Mouse (Mus musculus): ENCODE measurements around the gene Zbtb7a. TPM values are rescaled to one million over a fixed set of nuclear protein-coding genes. Genes with fewer than 3 reads are reported as not detected.
A peak's percentile ranks its signal among the peaks of the same experiment; 100 is the strongest.

Zbtb7a gene
- polyA plus RNA-seq, 1 experiment from 2014 or later = 94.1 TPM

DNA sequence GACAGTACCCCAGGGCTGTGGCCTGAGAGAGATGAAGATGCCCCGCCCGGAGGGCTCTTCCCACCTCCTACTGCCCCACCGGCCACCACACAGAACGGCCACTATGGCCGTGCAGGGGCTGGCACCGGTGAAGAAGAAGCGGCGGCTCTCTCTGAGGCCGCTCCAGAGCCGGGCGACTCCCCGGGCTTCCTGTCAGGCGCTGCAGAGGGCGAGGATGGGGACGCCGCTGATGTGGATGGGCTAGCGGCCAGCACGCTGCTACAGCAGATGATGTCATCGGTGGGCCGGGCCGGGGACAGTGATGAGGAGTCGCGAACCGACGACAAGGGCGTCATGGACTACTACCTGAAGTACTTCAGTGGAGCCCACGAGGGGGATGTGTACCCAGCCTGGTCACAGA is 9.6 kb downstream of the Zbtb7a start:
- H3K4me1 ChIP-seq (replicated peaks; ENCODE audit: control insufficient read depth, insufficient read depth) = peaks cover 9% of the 10 kb centered on the region
- DNase-seq (ENCODE audit: low spot score) (no peak), ATAC-seq (ENCODE audit: low FRiP score, low TSS enrichment) (no peak)
- peak overlapping the region; percentile 88 for H3K27ac ChIP-seq (replicated peaks)
- peaks cover 34% of the 10 kb centered on the region for H3K36me3 ChIP-seq (ENCODE audit: control insufficient read depth, insufficient read depth, low read length)
- TF ChIP-seq EP300 (optimal IDR thresholded peaks at IDR 0.05) = no peak
- TF ChIP-seq CTCF (IDR thresholded peaks at IDR 0.05; ENCODE audit: low read depth) = no peak
- H3K27me3 ChIP-seq (ENCODE audit: control insufficient read depth, insufficient read depth, low read length) = no peaks in the 10 kb centered on the region
- H3K4me3 ChIP-seq (ENCODE audit: low read depth, low read length) = no peak overlapping the region
- H3K9me3 ChIP-seq (ENCODE audit: control insufficient read depth, low read length) = no peaks in the 10 kb centered on the region
- H3K4me2 ChIP-seq (replicated peaks; ENCODE audit: low read depth) = no peak overlapping the region
- 78% methylated on average over 16 of the region's 27 CpGs for WGBS
- no peak overlapping the region for H3K9ac ChIP-seq (ENCODE audit: low read length)

DNA sequence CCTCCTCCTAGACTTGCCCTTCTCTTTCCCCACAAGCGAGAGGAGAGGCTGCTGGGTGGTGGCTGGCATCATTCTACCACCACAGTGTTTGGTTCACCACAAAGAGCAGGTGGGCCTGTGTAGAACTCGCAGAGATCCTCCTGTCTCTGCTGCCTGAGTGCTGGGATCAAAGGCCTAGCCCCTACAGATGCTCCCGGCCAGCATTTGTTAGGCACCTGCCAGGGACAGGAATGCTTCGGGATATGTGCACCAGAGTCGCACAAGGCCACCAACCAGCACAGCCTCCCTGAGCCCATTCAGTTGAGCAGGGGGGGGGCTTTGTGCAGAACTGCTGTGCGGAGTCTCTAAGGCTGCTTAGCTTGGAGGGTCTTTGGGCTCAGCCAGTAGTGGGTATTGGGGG is 10.3 kb downstream of the Zbtb7a start:
- peak; percentile 32 for DNase-seq (ENCODE audit: low spot score)

DNA sequence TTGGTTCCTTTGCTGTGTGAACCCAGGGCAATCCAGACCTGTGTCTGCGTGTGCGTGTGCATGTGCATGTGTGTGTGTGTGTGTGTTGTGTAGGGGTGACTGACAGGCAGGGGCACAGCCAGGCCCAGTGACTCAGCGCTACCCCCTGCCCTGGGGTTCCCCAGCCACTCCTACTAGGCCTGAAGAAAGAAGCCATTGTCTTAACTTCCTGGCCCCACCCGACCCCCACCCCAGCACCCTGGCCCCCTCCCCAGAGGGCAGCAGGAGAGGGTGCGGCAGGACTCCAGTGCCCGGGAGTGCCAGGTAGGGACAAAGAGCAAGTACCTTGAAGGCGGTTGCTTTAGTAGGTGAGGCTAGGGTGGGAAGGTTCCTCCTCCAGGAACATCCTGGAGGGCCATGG is 10.8 kb downstream of the Zbtb7a start:
- peaks cover 38% of the 10 kb centered on the region for H3K36me3 ChIP-seq (ENCODE audit: control insufficient read depth, insufficient read depth, low read length)
- 56% methylated on average over 7 of the region's 7 CpGs for WGBS
- TF ChIP-seq EP300 (optimal IDR thresholded peaks at IDR 0.05) = no peak
- TF ChIP-seq CTCF (IDR thresholded peaks at IDR 0.05; ENCODE audit: low read depth) = no peak
- H3K4me2 ChIP-seq (replicated peaks; ENCODE audit: low read depth) = peak overlapping the region; percentile 44
- H3K4me3 ChIP-seq (ENCODE audit: low read depth, low read length) = no peak overlapping the region
- H3K9me3 ChIP-seq (ENCODE audit: control insufficient read depth, low read length) = no peaks in the 10 kb centered on the region
- peak; percentile 73 for ATAC-seq (ENCODE audit: low FRiP score, low TSS enrichment)
- H3K27me3 ChIP-seq (ENCODE audit: control insufficient read depth, insufficient read depth, low read length) = no peaks in the 10 kb centered on the region
- DNase-seq (ENCODE audit: low spot score) = peak; percentile 88
- peaks cover 6% of the 10 kb centered on the region for H3K4me1 ChIP-seq (replicated peaks; ENCODE audit: control insufficient read depth, insufficient read depth)
- peak overlapping the region; percentile 88 for H3K27ac ChIP-seq (replicated peaks)
- H3K9ac ChIP-seq (ENCODE audit: low read length) = peak overlapping the region; percentile 41

More for the DNA sequence above, 10.3 kb downstream of the Zbtb7a start:
- TF ChIP-seq CTCF (IDR thresholded peaks at IDR 0.05; ENCODE audit: low read depth) = no peak
- TF ChIP-seq EP300 (optimal IDR thresholded peaks at IDR 0.05) = no peak
- Histone ChIP-seq H3K4me1 (replicated peaks; ENCODE audit: control insufficient read depth, insufficient read depth) (peaks cover 9% of the 10 kb centered on the region), H3K4me2 (replicated peaks; ENCODE audit: low read depth) (peak overlapping the region; percentile 44; the same call in 1 of the 2 replicates), H3K27me3 (ENCODE audit: control insufficient read depth, insufficient read depth, low read length) (no peaks in the 10 kb centered on the region), H3K9ac (ENCODE audit: low read length) (no peak overlapping the region; the same call in 1 of the 2 replicates), H3K36me3 (ENCODE audit: control insufficient read depth, insufficient read depth, low read length) (peaks cover 36% of the 10 kb centered on the region), H3K27ac (replicated peaks) (peak overlapping the region; percentile 88), H3K4me3 (ENCODE audit: low read depth, low read length) (no peak overlapping the region), H3K9me3 (ENCODE audit: control insufficient read depth, low read length) (no peaks in the 10 kb centered on the region)
- ATAC-seq (ENCODE audit: low FRiP score, low TSS enrichment) = no peak
- 77% methylated on average over 6 of the region's 6 CpGs for WGBS

DNA sequence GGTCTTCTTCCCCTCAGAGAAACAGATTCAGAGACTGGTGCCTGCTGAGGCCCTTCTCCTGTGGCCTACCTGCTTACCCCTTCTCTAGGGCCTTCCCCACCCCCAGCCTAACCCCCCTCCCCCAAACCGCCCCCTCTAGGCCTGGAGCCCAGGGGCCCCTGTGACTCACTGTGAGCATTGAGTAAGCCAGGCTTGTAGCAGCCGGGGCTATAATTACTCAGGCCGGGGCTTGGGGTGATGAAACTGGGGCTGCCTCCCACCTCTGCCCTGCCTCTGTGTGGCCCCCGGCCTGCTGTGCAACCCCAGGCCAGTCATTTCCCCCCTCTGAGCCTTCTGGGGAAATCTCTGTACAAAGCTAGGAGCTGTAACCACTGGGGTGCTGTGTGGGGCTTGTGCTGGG is 11.3 kb downstream of the Zbtb7a start:
- ATAC-seq (ENCODE audit: low FRiP score, low TSS enrichment) (peak; percentile 4; the same call in 1 of the 2 replicates), DNase-seq (ENCODE audit: low spot score) (peak; percentile 46)

DNA sequence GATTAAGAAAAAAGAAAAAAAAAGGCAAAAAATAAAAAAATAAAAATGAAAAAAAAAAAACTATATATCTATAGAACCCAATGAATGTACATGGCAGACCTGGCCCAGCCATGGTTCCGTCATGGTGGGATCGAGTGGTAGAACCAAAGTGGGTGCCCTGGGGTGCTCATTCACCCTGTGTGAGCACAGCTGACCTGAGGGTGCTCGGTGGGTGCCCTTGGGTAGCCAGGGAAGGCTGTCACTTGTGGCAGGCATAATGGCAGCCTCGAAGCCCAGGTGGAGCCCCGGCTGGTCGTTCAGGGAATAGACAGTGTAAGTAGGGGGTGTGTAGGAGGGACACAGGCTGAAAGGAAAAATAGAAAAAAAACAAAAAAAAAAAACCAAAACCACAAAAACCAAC is 16.2 kb downstream of the Zbtb7a start:
- H3K27ac ChIP-seq (replicated peaks) = no peak overlapping the region
- no peak overlapping the region for H3K4me2 ChIP-seq (replicated peaks; ENCODE audit: low read depth)
- ATAC-seq (ENCODE audit: low FRiP score, low TSS enrichment) = no peak
- no peak overlapping the region for H3K9ac ChIP-seq (ENCODE audit: low read length)
- no peaks in the 10 kb centered on the region for H3K4me1 ChIP-seq (replicated peaks; ENCODE audit: control insufficient read depth, insufficient read depth)
- WGBS = 66% methylated on average over 6 of the region's 6 CpGs
- no peaks in the 10 kb centered on the region for H3K9me3 ChIP-seq (ENCODE audit: control insufficient read depth, low read length)
- H3K27me3 ChIP-seq (ENCODE audit: control insufficient read depth, insufficient read depth, low read length) = no peaks in the 10 kb centered on the region
- no peak overlapping the region for H3K4me3 ChIP-seq (ENCODE audit: low read depth, low read length)
- no peak for DNase-seq (ENCODE audit: low spot score)
- TF ChIP-seq CTCF (IDR thresholded peaks at IDR 0.05; ENCODE audit: low read depth) = no peak
- H3K36me3 ChIP-seq (ENCODE audit: control insufficient read depth, insufficient read depth, low read length) = peaks cover 40% of the 10 kb centered on the region

More for the DNA sequence above, 11.3 kb downstream of the Zbtb7a start:
- peak overlapping the region; percentile 44 for H3K4me2 ChIP-seq (replicated peaks; ENCODE audit: low read depth)
- H3K9me3 ChIP-seq (ENCODE audit: control insufficient read depth, low read length) = no peaks in the 10 kb centered on the region
- H3K27me3 ChIP-seq (ENCODE audit: control insufficient read depth, insufficient read depth, low read length) = no peaks in the 10 kb centered on the region
- H3K36me3 ChIP-seq (ENCODE audit: control insufficient read depth, insufficient read depth, low read length) = peaks cover 38% of the 10 kb centered on the region
- WGBS = 55% methylated on average over 3 of the region's 4 CpGs
- TF ChIP-seq CTCF (IDR thresholded peaks at IDR 0.05; ENCODE audit: low read depth) = no peak
- TF ChIP-seq EP300 (optimal IDR thresholded peaks at IDR 0.05) = no peak
- peak overlapping the region; percentile 41 for H3K9ac ChIP-seq (ENCODE audit: low read length)
- peaks cover 4% of the 10 kb centered on the region; the same call in 1 of the 2 replicates for H3K4me1 ChIP-seq (replicated peaks; ENCODE audit: control insufficient read depth, insufficient read depth)
- H3K4me3 ChIP-seq (ENCODE audit: low read depth, low read length) = 0 out of 2 replicates have a peak overlapping the region, but pooled peaks have one; percentile 10
- peak overlapping the region; percentile 88 for H3K27ac ChIP-seq (replicated peaks)

DNA sequence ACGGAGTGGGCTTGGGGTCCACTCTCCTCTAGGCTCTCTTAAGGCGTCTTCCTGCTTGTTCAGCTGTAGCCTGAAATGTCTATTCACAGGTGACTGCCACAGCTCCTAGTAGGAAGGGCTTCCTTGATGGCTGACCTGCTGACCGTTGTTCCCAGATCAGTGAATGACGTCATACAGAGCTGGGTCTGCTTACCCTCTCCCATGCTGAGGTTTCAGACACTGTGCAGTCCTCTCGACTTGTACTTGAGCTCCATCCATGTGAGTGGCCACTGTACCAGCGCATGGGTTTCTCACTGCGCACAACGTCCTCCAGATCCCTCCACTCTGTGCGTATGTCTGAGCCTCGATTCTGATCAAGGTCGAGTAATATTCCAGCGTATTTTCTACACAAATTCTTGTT is 17.6 kb downstream of the Zbtb7a start:
- 66% methylated on average over 12 of the region's 12 CpGs for WGBS
- ATAC-seq (ENCODE audit: low FRiP score, low TSS enrichment) (0 out of 2 replicates have a peak, but pooled peaks have one; percentile 11), DNase-seq (ENCODE audit: low spot score) (peak; percentile 37)
- Histone ChIP-seq H3K4me1 (replicated peaks; ENCODE audit: control insufficient read depth, insufficient read depth) (no peaks in the 10 kb centered on the region), H3K36me3 (ENCODE audit: control insufficient read depth, insufficient read depth, low read length) (peaks cover 47% of the 10 kb centered on the region), H3K4me2 (replicated peaks; ENCODE audit: low read depth) (no peak overlapping the region), H3K9me3 (ENCODE audit: control insufficient read depth, low read length) (no peaks in the 10 kb centered on the region), H3K4me3 (ENCODE audit: low read depth, low read length) (no peak overlapping the region), H3K27ac (replicated peaks) (peak overlapping the region; percentile 35), H3K9ac (ENCODE audit: low read length) (peak overlapping the region; percentile 23; the same call in 1 of the 2 replicates), H3K27me3 (ENCODE audit: control insufficient read depth, insufficient read depth, low read length) (no peaks in the 10 kb centered on the region)
- TF ChIP-seq EP300 (optimal IDR thresholded peaks at IDR 0.05) = no peak
- TF ChIP-seq CTCF (IDR thresholded peaks at IDR 0.05; ENCODE audit: low read depth) = no peak
